In the genomic region with DNA sequence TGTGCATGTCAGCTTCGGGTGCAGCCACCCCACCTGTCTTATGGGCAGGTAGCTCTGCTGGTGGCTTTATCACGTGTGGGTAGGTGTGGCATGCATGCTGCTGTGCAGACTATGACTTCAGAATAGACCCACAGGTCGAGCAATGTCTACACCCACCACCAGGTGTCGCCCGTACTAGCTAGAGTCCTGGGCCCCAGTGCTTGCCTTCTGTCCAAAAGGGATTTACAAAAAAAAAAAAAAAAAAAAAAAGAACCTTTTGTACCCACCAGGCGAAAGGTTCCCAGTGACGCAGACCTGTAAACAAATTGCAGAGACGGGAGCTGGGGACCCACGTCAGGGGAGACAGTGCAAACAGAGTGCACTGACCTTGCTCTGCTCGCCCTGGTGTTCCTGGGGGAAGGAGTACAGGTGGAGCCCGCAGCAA, we compare ENCODE assay signal across 7 mouse cellular contexts. TPM values are rescaled to one million over a fixed set of nuclear protein-coding genes. Genes with fewer than 3 reads are reported as not detected.
DNase-seq lines count a peak whose midpoint lies in the region; ATAC-seq and TF ChIP-seq lines count a peak whose summit lies in the region.

No protein-coding gene starts in this region.

- intact Hi-C loops in gastrocnemius, postnatal 14 days (cut with DNase I; ENCODE audit: low total_unique reads) = no loop called here

- no peak overlapping the region for H3K9ac ChIP-seq in midbrain, embryonic 12.5 days (replicated peaks)

- 0 out of 2 replicates have a peak, but pooled peaks cover under 1% of the 10 kb centered on the region for H3K27me3 ChIP-seq in limb, embryonic 10.5 days (ENCODE audit: low read depth, poor library complexity, severe bottlenecking)
- H3K27me3 ChIP-seq in midbrain, embryonic 12.5 days = no peaks in the 10 kb centered on the region

- no peaks in the 10 kb centered on the region for H3K9me3 ChIP-seq in limb, embryonic 10.5 days (replicated peaks)
- 0 out of 2 replicates have a peak, but pooled peaks cover 5% of the 10 kb centered on the region for H3K9me3 ChIP-seq in midbrain, embryonic 12.5 days

- peak overlapping the region; percentile 22; the same call in 1 of the 2 replicates for H3K4me2 ChIP-seq in midbrain, embryonic 12.5 days (replicated peaks)

- WGBS in limb, embryonic 10.5 days = 18% methylated on average over 11 of the region's 11 CpGs
- WGBS in midbrain, embryonic 12.5 days = 16% methylated on average over 11 of the region's 11 CpGs

- peaks cover 2% of the 10 kb centered on the region; the same call in 1 of the 2 replicates for H3K4me1 ChIP-seq in cortical plate, adult 2 months (ENCODE audit: control insufficient read depth, insufficient read depth, low read length)
- no peaks in the 10 kb centered on the region for H3K4me1 ChIP-seq in limb, embryonic 10.5 days
- H3K4me1 ChIP-seq in midbrain, embryonic 12.5 days = 0 out of 2 replicates have a peak, but pooled peaks cover 3% of the 10 kb centered on the region

- ATAC-seq in midbrain, embryonic 12.5 days (ENCODE audit: low FRiP score, low read depth) = peak; percentile 72

- H3K27ac ChIP-seq in cortical plate, adult 2 months (ENCODE audit: insufficient read depth, low read length) = no peak overlapping the region
- no peak overlapping the region for H3K27ac ChIP-seq in limb, embryonic 10.5 days
- no peak overlapping the region for H3K27ac ChIP-seq in midbrain, embryonic 12.5 days (replicated peaks)

- peak; percentile 77 for TF ChIP-seq CTCF in cortical plate, adult 2 months (IDR thresholded peaks at IDR 0.05; ENCODE audit: extremely low read depth, insufficient read depth, low read length)

- DNase-seq in adrenal gland, adult (ENCODE audit: inconsistent age in 2 of 2, low spot score in 1 of 2) = peak; percentile 83 to 93
- peak; percentile 80 for DNase-seq in gastrocnemius, postnatal 14 days
- DNase-seq in kidney, adult 18-20 months = peak; percentile 93
- peak; percentile 81 for DNase-seq in limb, embryonic 10.5 days (ENCODE audit: low spot score)
- DNase-seq in spleen, adult 18-20 months = peak; percentile 21 to 68

- no peak for TF ChIP-seq POLR2A in cortical plate, adult 2 months (IDR thresholded peaks at IDR 0.05; ENCODE audit: extremely low read depth, insufficient read depth, low read length)

- H3K4me3 ChIP-seq in cortical plate, adult 2 months (ENCODE audit: insufficient read depth, low read length) = no peak overlapping the region
- H3K4me3 ChIP-seq in limb, embryonic 10.5 days = no peak overlapping the region
- H3K4me3 ChIP-seq in midbrain, embryonic 12.5 days = no peak overlapping the region

- H3K36me3 ChIP-seq in limb, embryonic 10.5 days = no peaks in the 10 kb centered on the region
- no peaks in the 10 kb centered on the region for H3K36me3 ChIP-seq in midbrain, embryonic 12.5 days

RNA-seq across cellular contexts. Expression of gene Cfap100, which starts 6.6 kb away (rescaled TPM):
- 8.9 and 9.5 TPM in 2 replicates for polyA plus RNA-seq in cortical plate, adult 2 months (2012; rRNA removed)
- under 1 TPM; 0.29 to 0.84 TPM for total RNA-seq in gastrocnemius, postnatal 14 days (2021)
- 0.30 and 0.64 TPM in 2 replicates for polyA plus RNA-seq in limb, embryonic 10.5 days (2016; fragmentation: Nextera tagmentation; extraction: Ambion mirVana)
- polyA plus RNA-seq in midbrain, embryonic 12.5 days (2016; fragmentation: Nextera tagmentation; extraction: Ambion mirVana) = 3.5 and 4.3 TPM in 2 replicates

RNA-seq across cellular contexts. Expression of gene Klf15, which starts 27.2 kb away (rescaled TPM):
- polyA plus RNA-seq in cortical plate, adult 2 months (2012; rRNA removed) = 31.9 and 33.0 TPM in 2 replicates
- total RNA-seq in gastrocnemius, postnatal 14 days (2021) = 10 to 100 TPM; 15.2 to 39.8 TPM
- 4.3 and 7.5 TPM in 2 replicates for polyA plus RNA-seq in limb, embryonic 10.5 days (2016; fragmentation: Nextera tagmentation; extraction: Ambion mirVana)
- 5.3 and 5.5 TPM in 2 replicates for polyA plus RNA-seq in midbrain, embryonic 12.5 days (2016; fragmentation: Nextera tagmentation; extraction: Ambion mirVana)

RNA-seq across cellular contexts. Expression of gene Aldh1l1, which starts 51.0 kb away (rescaled TPM):
- polyA plus RNA-seq in cortical plate, adult 2 months (2012; rRNA removed) = 77.0 and 83.1 TPM in 2 replicates
- total RNA-seq in gastrocnemius, postnatal 14 days (2021) = 1 to 10 TPM; 3.0 to 6.8 TPM
- 1.6 and 1.7 TPM in 2 replicates for polyA plus RNA-seq in limb, embryonic 10.5 days (2016; fragmentation: Nextera tagmentation; extraction: Ambion mirVana)
- 8.8 and 11.6 TPM in 2 replicates for polyA plus RNA-seq in midbrain, embryonic 12.5 days (2016; fragmentation: Nextera tagmentation; extraction: Ambion mirVana)
